Mouse (Mus musculus) heart, adult 2 months (tissue): ENCODE data around the gene Mtrex.

Experiments used
- CTCF ChIP-seq: fragments of 200-600 bp; IDR thresholded peaks from 2 replicates; pipeline ENCODE4 v1.8.1; 2022; ENCODE audit warnings: antibody characterized with exemption, mild to moderate bottlenecking, moderate library complexity
- EP300 ChIP-seq: fragments of 200-500 bp; IDR thresholded peaks from 2 replicates; pipeline ENCODE4 v1.6.1; 2011; ENCODE audit warnings: low read depth, low read length, control low read depth; ENCODE audit not compliant: insufficient read depth
- POLR2A ChIP-seq: fragments of 200-500 bp; IDR thresholded peaks from 2 replicates; pipeline ENCODE4 v1.6.1; 2011; ENCODE audit warnings: mild to moderate bottlenecking, low read depth, low read length, control low read depth; ENCODE audit not compliant: insufficient read depth

- TF ChIP-seq EP300 (no peak), CTCF (no peak), POLR2A (no peak)
Observed at GRCm38 (mm10) chr13:112832589-112832988, 94.6 kb downstream of the Mtrex start.
